Mouse (Mus musculus) ES-E14 (cell line): Measurements from ENCODE around the gene Tacc2.

Experiments used
- CHD2 ChIP-seq: IDR thresholded peaks from 2 replicates; pipeline ENCODE4 v1.6.1; 2014; ENCODE audit warnings: mild to moderate bottlenecking, low read depth, low read length, inconsistent platforms
- HCFC1 ChIP-seq: IDR thresholded peaks from 2 replicates; pipeline ENCODE4 v1.6.1; 2012; ENCODE audit warnings: low read length, inconsistent platforms, borderline replicate concordance; ENCODE audit not compliant: insufficient read depth
- MAFK ChIP-seq: IDR thresholded peaks from 2 replicates; pipeline ENCODE4 v1.6.1; 2014; ENCODE audit warnings: mild to moderate bottlenecking, low read depth, low read length, inconsistent platforms; ENCODE audit not compliant: insufficient read depth
- ZC3H11A ChIP-seq: IDR thresholded peaks from 2 replicates; pipeline ENCODE4 v1.6.1; 2012; ENCODE audit warnings: low read depth, mild to moderate bottlenecking, inconsistent platforms, low read length, borderline replicate concordance
- ZNF384 ChIP-seq: IDR thresholded peaks from 2 replicates; pipeline ENCODE4 v1.6.1; 2012; ENCODE audit warnings: low read depth, low read length, inconsistent platforms

- TF ChIP-seq ZNF384 (no peak), MAFK (no peak), ZC3H11A (no peak), HCFC1 (no peak), CHD2 (no peak)
These were observed 37.1 kb upstream of the Tacc2 start for GRCm38 (mm10) chr7:130540176-130540575.
